9 mouse cellular contexts compared by ENCODE assay signal in the genomic region with DNA sequence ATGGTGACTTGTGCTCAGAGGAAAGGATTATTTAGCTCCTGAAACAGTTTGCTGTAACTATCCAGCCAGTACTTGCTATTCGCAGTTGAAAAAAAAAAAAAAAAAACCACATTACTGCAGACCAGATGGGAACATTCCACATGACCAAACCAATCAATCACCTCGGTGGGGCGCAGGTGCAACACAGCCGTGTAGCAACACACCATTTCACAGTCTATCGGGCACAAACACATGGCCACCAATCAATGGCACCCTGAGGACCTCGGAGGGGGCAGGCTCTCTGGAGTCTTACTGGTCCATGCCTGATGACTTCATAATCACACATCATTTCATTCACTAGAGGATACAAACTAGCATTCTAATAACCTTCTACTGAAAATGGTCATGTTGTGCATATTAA.
DNase-seq lines count a peak whose midpoint lies in the region; ATAC-seq and TF ChIP-seq lines count a peak whose summit lies in the region.
"Had no signal": no experiment of that assay in that cellular context is flagged by ENCODE, and none has a peak within 500 bp of the region (broad histone marks: within the 10 kb centered on the region; RNA-seq: fewer than 3 reads in every experiment).

No protein-coding gene starts in this region.

- WGBS in forebrain, postnatal 0 days: 7% methylated on average over 6 of the region's 6 CpGs
- 40% methylated on average over 6 of the region's 6 CpGs for WGBS in liver, embryonic 16.5 days (ENCODE audit: insufficient replicate concordance)

- ATAC-seq in forebrain, postnatal 0 days: peak; percentile 91
- ATAC-seq in liver, embryonic 16.5 days (ENCODE audit: low read depth): peak; percentile 37; the same call in 1 of the 2 replicates

- TF ChIP-seq CTCF in forebrain, postnatal 0 days (IDR thresholded peaks at IDR 0.05; ENCODE audit: low read depth): no peak

- H3K4me3 ChIP-seq in forebrain, postnatal 0 days (ENCODE audit: low read depth, low read length): no peak overlapping the region
- no peak overlapping the region for H3K4me3 ChIP-seq in liver, embryonic 16.5 days (ENCODE audit: low read depth, low read length)

- peak; percentile 23 to 36 for DNase-seq in spleen, postnatal 36 days (ENCODE audit: low spot score in 2 of 2)
- no peak for DNase-seq in spleen, postnatal 14 days (ENCODE audit: low spot score in 2 of 2)
- peak; percentile 97 for DNase-seq in cerebellum, adult 9-11 months
- DNase-seq in forebrain, postnatal 0 days: peak; percentile 67
- DNase-seq in right cerebral cortex, postnatal 36 days (ENCODE audit: low spot score in 2 of 2): peak; percentile 12 to 16
- DNase-seq in yolk sac, embryonic 10.5 days (ENCODE audit: low spot score): no peak
- no peak for DNase-seq in heart, adult 8-10 months (ENCODE audit: low spot score)
- DNase-seq: lung, embryonic 14.5 days had no signal

- peaks cover 3% of the 10 kb centered on the region; the same call in 1 of the 2 replicates for H3K4me1 ChIP-seq in forebrain, postnatal 0 days (ENCODE audit: insufficient read depth)
- H3K4me1 ChIP-seq in liver, embryonic 16.5 days (ENCODE audit: control insufficient read depth, low read depth, low read length): no peaks in the 10 kb centered on the region; the same call in none of the 2 replicates

- H3K9me3 ChIP-seq in forebrain, postnatal 0 days (ENCODE audit: low read length): no peaks in the 10 kb centered on the region
- H3K9me3 ChIP-seq in liver, embryonic 16.5 days (replicated peaks; ENCODE audit: control insufficient read depth, low read length): no peaks in the 10 kb centered on the region

- H3K4me2 ChIP-seq in forebrain, postnatal 0 days (ENCODE audit: low read depth): 0 out of 2 replicates have a peak overlapping the region, but pooled peaks have one; percentile 10
- H3K4me2 ChIP-seq in liver, embryonic 16.5 days (ENCODE audit: low read depth, low read length): no peak overlapping the region
- H3K4me2 ChIP-seq: lung, embryonic 14.5 days had no signal

- H3K27me3 ChIP-seq in forebrain, postnatal 0 days (ENCODE audit: insufficient read depth, low read length): no peaks in the 10 kb centered on the region
- no peaks in the 10 kb centered on the region for H3K27me3 ChIP-seq in liver, embryonic 16.5 days (ENCODE audit: control insufficient read depth, insufficient read depth, low read depth, low read length)

- no peaks in the 10 kb centered on the region for H3K36me3 ChIP-seq in forebrain, postnatal 0 days (ENCODE audit: insufficient read depth)
- no peaks in the 10 kb centered on the region for H3K36me3 ChIP-seq in liver, embryonic 16.5 days (ENCODE audit: control insufficient read depth, insufficient read depth)

- H3K9ac ChIP-seq in forebrain, postnatal 0 days: no peak overlapping the region
- no peak overlapping the region for H3K9ac ChIP-seq in liver, embryonic 16.5 days (ENCODE audit: low read depth, low read length)
- H3K9ac ChIP-seq: lung, embryonic 14.5 days had no signal

- H3K27ac ChIP-seq in forebrain, postnatal 0 days (ENCODE audit: low read depth, low read length): peak overlapping the region; percentile 66
- H3K27ac ChIP-seq in liver, embryonic 16.5 days (ENCODE audit: low read length): no peak overlapping the region

Comparison
In these comparisons a context has a peak if more than half of its experiments do, and no peak if none do; other contexts are left out.
1. DNase-seq: peak in spleen, postnatal 36 days (2 of 2), cerebellum, adult 9-11 months (single experiment), forebrain, postnatal 0 days (single experiment) and right cerebral cortex, postnatal 36 days (2 of 2); none in spleen, postnatal 14 days (0 of 2), yolk sac, embryonic 10.5 days (single experiment) and heart, adult 8-10 months (single experiment).